1 mouse cellular context compared by ENCODE assay signal in the genomic region with DNA sequence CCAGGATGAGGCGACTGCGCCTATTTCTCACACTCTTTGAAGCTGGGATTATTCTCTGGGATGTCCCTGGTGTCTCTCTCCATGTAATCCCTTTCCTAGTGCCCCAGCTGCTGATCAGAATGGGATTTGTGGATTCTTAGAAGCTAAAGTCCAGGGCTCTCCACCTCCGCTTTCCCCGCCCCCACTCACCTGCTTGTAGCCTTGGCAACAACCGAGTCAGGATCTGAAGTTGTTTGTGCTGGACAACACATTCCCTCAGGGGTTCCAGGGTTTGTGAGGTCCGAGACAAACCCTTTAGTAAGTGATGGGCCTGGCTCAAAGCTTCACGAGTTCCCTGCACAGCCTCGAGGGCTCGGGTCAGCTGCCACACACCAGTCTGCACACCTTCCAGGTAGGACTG.
TF ChIP-seq lines count a peak whose summit lies in the region.

No protein-coding gene starts in this region.

TF ChIP-seq in myocyte, 11 proteins besides CTCF, POLR2A, EP300 and RAD21:
- no peak for TF ChIP-seq E2F4 (IDR thresholded peaks at IDR 0.05; ENCODE audit: insufficient read depth)
- TF ChIP-seq CEBPB (IDR thresholded peaks at IDR 0.05; ENCODE audit: insufficient read depth, poor library complexity, severe bottlenecking), result no peak
- TF ChIP-seq TCF12 (IDR thresholded peaks at IDR 0.05; ENCODE audit: insufficient read depth, poor library complexity, severe bottlenecking), result no peak
- no peak for TF ChIP-seq TCF3 (IDR thresholded peaks at IDR 0.05; ENCODE audit: insufficient read length, low read depth)
- no peak for TF ChIP-seq MAX (IDR thresholded peaks at IDR 0.05; ENCODE audit: low read depth)
- no peak for TF ChIP-seq MYOG (IDR thresholded peaks at IDR 0.05; ENCODE audit: control insufficient read depth in 1 of 3, insufficient read depth in 1 of 3, insufficient read length in 2 of 3, low read depth in 2 of 3)
